Mouse (Mus musculus) embryonic facial prominence, embryonic 15.5 days (tissue): Measurements from ENCODE around the gene Ambra1. TPM values are rescaled to one million over a fixed set of nuclear protein-coding genes. Genes with fewer than 3 reads are reported as not detected.

ENCODE experiments used
- ATAC-seq: fragments of 200-750 bp; cut with Nextera tagmentation; 2 replicates; pipeline ENCODE4 v1.8.0; 2017; ENCODE audit warnings: low read depth, moderate TSS enrichment; ENCODE audit not compliant: insufficient number of reproducible peaks, low FRiP score, low TSS enrichment
- H3K27ac ChIP-seq: fragments of 300-500 bp; sonication (generic); replicated peaks from 2 replicates; pipeline ENCODE4 v1.5.1; 2015; ENCODE audit warnings: mild to moderate bottlenecking, inconsistent platforms
- H3K27me3 ChIP-seq: fragments of 300-500 bp; sonication (generic); 2 replicates; pipeline ENCODE4 v1.6.1; 2015; ENCODE audit warnings: inconsistent platforms
- H3K36me3 ChIP-seq: fragments of 300-500 bp; sonication (generic); 2 replicates; pipeline ENCODE4 v1.6.1; 2015; ENCODE audit warnings: mild to moderate bottlenecking, inconsistent platforms
- H3K4me1 ChIP-seq: fragments of 300-500 bp; sonication (generic); 2 replicates; pipeline ENCODE4 v1.6.1; 2015; ENCODE audit warnings: inconsistent platforms
- H3K4me2 ChIP-seq: fragments of 300-500 bp; sonication (generic); replicated peaks from 2 replicates; pipeline ENCODE4 v1.6.1; 2015; ENCODE audit warnings: mild to moderate bottlenecking, inconsistent platforms
- H3K4me3 ChIP-seq: fragments of 300-500 bp; sonication (generic); replicated peaks from 2 replicates; pipeline ENCODE4 v1.5.1; 2015; ENCODE audit warnings: mild to moderate bottlenecking, inconsistent platforms
- H3K9ac ChIP-seq: fragments of 300-500 bp; sonication (generic); 2 replicates; pipeline ENCODE4 v1.6.1; 2015; ENCODE audit warnings: inconsistent platforms
- H3K9me3 ChIP-seq: fragments of 300-500 bp; sonication (generic); replicated peaks from 2 replicates; pipeline ENCODE4 v1.6.1; 2016; ENCODE audit warnings: inconsistent platforms
- WGBS: fragments of 180-500 bp; shearing (Covaris S2); methylation state at CpG from one replicate; pipeline ENCODE4 v1.1.7; 2015; 5-methylcytosine and 5-hydroxymethylcytosine counted together
- microRNA-seq: library from miRNA; unstranded; fragments of <30 nt; microRNA quantifications from one replicate; pipeline ENCODE4, GENCODE M21; 2016; ENCODE audit warnings: borderline number of aligned reads
- polyA plus RNA-seq: library from polyadenylated mRNA; unstranded; fragments of >200 nt; fragmentation: Nextera tagmentation; extraction: Ambion mirVana; gene quantifications from 2 replicates; pipeline ENCODE4 v1.2.1, GENCODE M21; 2015

Gene Ambra1
- polyA plus RNA-seq, 1 experiment from 2014 or later, result 18.1 TPM

DNA sequence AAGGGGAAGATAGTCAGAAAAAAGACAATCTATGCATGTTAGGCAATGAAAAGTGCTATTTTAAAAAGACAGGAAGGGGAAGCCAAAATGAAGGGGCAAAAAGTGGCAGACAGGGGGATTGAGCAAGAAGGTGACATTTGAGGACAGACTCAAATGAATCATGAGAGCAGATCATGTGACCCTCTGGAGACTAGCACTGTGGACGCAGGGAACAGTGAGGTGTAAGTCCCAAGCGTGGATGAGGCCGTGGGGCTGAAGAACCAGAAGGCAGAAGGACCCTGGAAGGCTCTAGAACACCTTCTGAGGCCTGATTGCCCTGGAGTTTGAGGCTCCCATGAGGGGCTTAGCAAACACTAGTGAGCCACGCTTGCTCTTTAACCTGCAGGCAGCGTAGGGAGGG lies 236.4 kb downstream of the Ambra1 start:
- Histone ChIP-seq H3K27me3 (no peaks in the 10 kb centered on the region), H3K4me1 (peaks cover 38% of the 10 kb centered on the region), H3K36me3 (no peaks in the 10 kb centered on the region), H3K9ac (no peak overlapping the region), H3K4me2 (no peak overlapping the region), H3K27ac (no peak overlapping the region), H3K4me3 (no peak overlapping the region), H3K9me3 (no peaks in the 10 kb centered on the region)
- ATAC-seq, result no peak
- 85% methylated on average over 5 of the region's 5 CpGs for WGBS

DNA sequence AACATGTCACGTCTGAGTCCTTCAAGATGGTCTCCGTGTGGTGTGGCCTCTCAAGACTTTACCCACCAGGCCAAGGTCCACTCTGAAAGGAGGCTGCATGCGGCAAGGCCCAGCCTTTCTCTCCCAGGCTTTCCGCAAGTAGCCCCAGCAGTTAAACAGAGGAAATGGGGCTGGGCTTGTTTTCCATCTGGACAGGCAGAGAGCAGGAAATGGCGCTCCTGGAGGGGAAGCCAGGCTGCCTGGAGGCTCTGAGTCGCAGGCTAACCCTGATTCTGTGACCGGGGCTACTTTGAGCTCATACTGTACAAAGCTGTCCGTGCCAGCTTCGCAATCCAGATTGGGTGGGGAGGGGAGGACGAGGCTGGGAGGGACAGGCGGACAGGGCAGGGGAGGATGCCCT lies 238.0 kb downstream of the Ambra1 start:
- Histone ChIP-seq H3K36me3 (no peaks in the 10 kb centered on the region), H3K27me3 (no peaks in the 10 kb centered on the region), H3K4me1 (peaks cover 35% of the 10 kb centered on the region), H3K9me3 (no peaks in the 10 kb centered on the region), H3K4me3 (no peak overlapping the region), H3K27ac (peak overlapping the region; percentile 48; the same call in 1 of the 2 replicates), H3K9ac (no peak overlapping the region), H3K4me2 (no peak overlapping the region)
- WGBS, result 53% methylated on average over 11 of the region's 11 CpGs
- ATAC-seq, result no peak

Small RNAs within 50 kb of the gene (microRNA-seq; reads per million reads assigned to microRNA genes)
- not detected for gene Mir6999

Other genes with a start within 250 kb of the Ambra1 start
- 60.7 and 76.0 TPM in 2 replicates for gene Ckap5, start 203.4 kb upstream of the Ambra1 start, polyA plus RNA-seq
- gene F2, start 93.7 kb upstream of the Ambra1 start, polyA plus RNA-seq, result 1.0 and 1.5 TPM in 2 replicates
- 9.2 and 13.2 TPM in 2 replicates for gene Zfp408, start 80.3 kb upstream of the Ambra1 start, polyA plus RNA-seq
- 122 and 129 TPM in 2 replicates for gene Arhgap1, start 80.3 kb upstream of the Ambra1 start, polyA plus RNA-seq
- gene Atg13, start 19.6 kb upstream of the Ambra1 start, polyA plus RNA-seq, result 31.6 and 33.5 TPM in 2 replicates
- gene Harbi1, start 19.3 kb upstream of the Ambra1 start, polyA plus RNA-seq, result 19.3 and 25.4 TPM in 2 replicates
- 0.25 and 0.49 TPM in 2 replicates for gene Chrm4, start 197.1 kb downstream of the Ambra1 start, polyA plus RNA-seq
- 879 and 898 TPM in 2 replicates for gene Mdk, start 202.2 kb downstream of the Ambra1 start, polyA plus RNA-seq
- gene Gm9821, start 215.6 kb downstream of the Ambra1 start, polyA plus RNA-seq, result 0.67 and 0.79 TPM in 2 replicates
- 36.3 and 39.9 TPM in 2 replicates for gene Dgkz, start 245.7 kb downstream of the Ambra1 start, polyA plus RNA-seq